Mouse (Mus musculus) MEL (cell line): ENCODE data around the gene Stam2.

Experiments used
- BHLHE40 ChIP-seq: IDR thresholded peaks from 2 replicates; pipeline ENCODE4 v1.6.1; 2012; ENCODE audit warnings: low read depth, mild to moderate bottlenecking, inconsistent platforms, low read length, improper control_type of control experiment, borderline replicate concordance
- CTCF ChIP-seq, 3 experiments: IDR thresholded peaks in 2 of 3; conservative IDR thresholded peaks in 1 of 3; 2 replicates each; pipeline ENCODE4 v1.5.1; 2011 to 2012; ENCODE audit warnings: low read length in 3 of 3, low read depth in 2 of 3, mild to moderate bottlenecking in 2 of 3, improper control_type of control experiment in 1 of 3, inconsistent platforms in 1 of 3, mixed read lengths in 1 of 3, moderate library complexity in 1 of 3; ENCODE audit not compliant: control insufficient read depth in 1 of 3, insufficient read depth in 1 of 3, poor library complexity in 1 of 3, severe bottlenecking in 1 of 3
- ELF1 ChIP-seq: IDR thresholded peaks from 2 replicates; pipeline ENCODE4 v1.6.1; 2014; ENCODE audit warnings: low read depth, mild to moderate bottlenecking, inconsistent platforms, low read length, improper control_type of control experiment, moderate library complexity
- ETS1 ChIP-seq: IDR thresholded peaks from 2 replicates; pipeline ENCODE4 v1.6.1; 2012; ENCODE audit warnings: low read depth, mild to moderate bottlenecking, inconsistent platforms, low read length, improper control_type of control experiment, moderate library complexity
- MAFK ChIP-seq: IDR thresholded peaks from 2 replicates; pipeline ENCODE4 v1.6.1; 2011; ENCODE audit warnings: low read depth, mild to moderate bottlenecking, low read length, improper control_type of control experiment, borderline replicate concordance
- MAX ChIP-seq: IDR thresholded peaks from 2 replicates; pipeline ENCODE4 v1.6.1; 2011; ENCODE audit warnings: low read length, improper control_type of control experiment
- MXI1 ChIP-seq: IDR thresholded peaks from 2 replicates; pipeline ENCODE4 v1.6.1; 2011; ENCODE audit warnings: mild to moderate bottlenecking, low read depth, low read length, improper control_type of control experiment
- MYC ChIP-seq: IDR thresholded peaks from 2 replicates; pipeline ENCODE4 v1.6.1; 2011; ENCODE audit warnings: low read depth, mild to moderate bottlenecking, low read length, improper control_type of control experiment, moderate library complexity
- POLR2A ChIP-seq, 2 experiments: IDR thresholded peaks; 2 replicates each; pipeline ENCODE4 v1.6.1; 2011 to 2012; ENCODE audit warnings: low read length in 2 of 2, mild to moderate bottlenecking in 2 of 2, control low read depth in 1 of 2, improper control_type of control experiment in 1 of 2, low read depth in 1 of 2, moderate library complexity in 1 of 2; ENCODE audit not compliant: control insufficient read depth in 1 of 2, insufficient read depth in 1 of 2, poor library complexity in 1 of 2
- SMC3 ChIP-seq: IDR thresholded peaks from 2 replicates; pipeline ENCODE4 v1.6.1; 2011; ENCODE audit warnings: low read depth, low read length, improper control_type of control experiment
- TBP ChIP-seq: IDR thresholded peaks from 2 replicates; pipeline ENCODE4 v1.8.0; 2011; ENCODE audit warnings: low read depth, low read length, improper control_type of control experiment
- USF1 ChIP-seq: IDR thresholded peaks from 2 replicates; pipeline ENCODE4 v1.6.1; 2014; ENCODE audit warnings: low read depth, mild to moderate bottlenecking, inconsistent platforms, low read length, improper control_type of control experiment, moderate library complexity
- ZC3H11A ChIP-seq: IDR thresholded peaks from 2 replicates; pipeline ENCODE4 v1.6.1; 2012; ENCODE audit warnings: low read depth, mild to moderate bottlenecking, inconsistent platforms, low read length, improper control_type of control experiment
- ZMIZ1 ChIP-seq: IDR thresholded peaks from 2 replicates; pipeline ENCODE4 v1.6.1; 2012; ENCODE audit warnings: low read depth, mild to moderate bottlenecking, inconsistent platforms, low read length, improper control_type of control experiment, moderate library complexity

DNA sequence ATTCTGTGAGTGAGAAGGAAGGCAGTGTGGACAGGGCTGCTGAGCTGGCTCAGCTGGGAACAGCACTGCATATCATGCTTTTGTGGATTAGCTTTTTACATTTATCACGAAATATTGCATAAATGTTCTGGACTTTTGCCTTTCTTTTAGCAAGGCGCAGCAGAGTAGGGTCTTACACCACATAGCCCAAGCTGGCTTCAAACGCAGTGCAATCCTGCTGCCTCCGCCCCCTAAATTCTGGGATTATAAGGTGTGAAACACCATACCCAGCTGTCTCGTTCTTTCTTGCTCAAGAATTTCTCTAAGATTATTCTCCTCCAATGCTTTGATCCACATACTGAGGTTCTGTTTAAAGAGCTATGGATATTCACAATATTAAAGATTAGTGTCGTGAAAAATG, 55.5 kb downstream of the Stam2 start:
- TF ChIP-seq ZMIZ1, result no peak
- TF ChIP-seq TBP, result no peak
- TF ChIP-seq ETS1, result no peak
- no peak for TF ChIP-seq CTCF (IDR thresholded peaks at IDR 0.05 in 2 of 3, conservative IDR thresholded peaks at IDR 0.05 in 1 of 3; ENCODE audit: control insufficient read depth in 1 of 3, insufficient read depth in 1 of 3, low read depth in 2 of 3, low read length in 3 of 3, poor library complexity in 1 of 3, severe bottlenecking in 1 of 3)
- TF ChIP-seq POLR2A (IDR thresholded peaks at IDR 0.05; ENCODE audit: control insufficient read depth in 1 of 2, insufficient read depth in 1 of 2, low read depth in 1 of 2, low read length in 2 of 2, poor library complexity in 1 of 2), result no peak
- TF ChIP-seq ELF1, result no peak
- TF ChIP-seq MAX, result no peak
- TF ChIP-seq SMC3, result no peak
- TF ChIP-seq MYC, result no peak
- TF ChIP-seq USF1, result no peak
- TF ChIP-seq BHLHE40, result no peak
- no peak for TF ChIP-seq MAFK
- TF ChIP-seq MXI1, result no peak
- TF ChIP-seq ZC3H11A, result no peak
